Mouse (Mus musculus) cerebellum, adult 9-11 months (tissue): ENCODE data around the gene S100a11.
"Not testable (repeated sequence)": the region's sequence is repeated elsewhere in the genome, so short reads cannot be mapped to it uniquely, and the experiment has no call there.

Experiments used
- DNase-seq: peaks from one replicate; pipeline ENCODE4 v3.0.0; 2022

Gene S100a11

GRCm38 (mm10) chr3:93527300-93527699 lies 7.0 kb downstream of the S100a11 start:
- no peak for DNase-seq

- DNase-seq: no peak
These were observed 8.5 kb downstream of the S100a11 start for GRCm38 (mm10) chr3:93528807-93529206.

GRCm38 (mm10) chr3:93537068-93537576 lies 16.8 kb downstream of the S100a11 start:
- DNase-seq: no peak

- no peak for DNase-seq
These were observed 18.2 kb downstream of the S100a11 start for GRCm38 (mm10) chr3:93538486-93538885.

GRCm38 (mm10) chr3:93541501-93541900 lies 21.2 kb downstream of the S100a11 start:
- DNase-seq: no peak

- DNase-seq: not testable (repeated sequence)
These were observed 23.9 kb downstream of the S100a11 start for GRCm38 (mm10) chr3:93544170-93544569.

- peak; percentile 17 for DNase-seq
These were observed 26.9 kb downstream of the S100a11 start for GRCm38 (mm10) chr3:93547099-93547648.

GRCm38 (mm10) chr3:93547749-93548540 lies 27.7 kb downstream of the S100a11 start:
- DNase-seq: no peak

GRCm38 (mm10) chr3:93548541-93549266 lies 28.4 kb downstream of the S100a11 start:
- no peak for DNase-seq

- DNase-seq: no peak
These were observed 29.7 kb downstream of the S100a11 start for GRCm38 (mm10) chr3:93549986-93550385.

GRCm38 (mm10) chr3:93551950-93552901 lies 31.9 kb downstream of the S100a11 start:
- no peak for DNase-seq

- no peak for DNase-seq
These were observed 33.0 kb downstream of the S100a11 start for GRCm38 (mm10) chr3:93553311-93553710.

GRCm38 (mm10) chr3:93553765-93554378 lies 33.6 kb downstream of the S100a11 start:
- DNase-seq: no peak

- no peak for DNase-seq
These were observed 34.2 kb downstream of the S100a11 start for GRCm38 (mm10) chr3:93554379-93554980.

- no peak for DNase-seq
These were observed 34.9 kb downstream of the S100a11 start, which contains the start of gene S100a10 for GRCm38 (mm10) chr3:93554981-93555877. Gene S100a10, plus strand, starts transcription at chr3:93555080.

GRCm38 (mm10) chr3:93555878-93556254 lies 35.6 kb downstream of the S100a11 start:
- no peak for DNase-seq

GRCm38 (mm10) chr3:93556599-93556998 lies 36.3 kb downstream of the S100a11 start:
- no peak for DNase-seq

- no peak for DNase-seq
These were observed 37.2 kb downstream of the S100a11 start for GRCm38 (mm10) chr3:93557471-93557870.

GRCm38 (mm10) chr3:93559961-93560360 lies 39.7 kb downstream of the S100a11 start:
- no peak for DNase-seq

GRCm38 (mm10) chr3:93562372-93562771 lies 42.1 kb downstream of the S100a11 start:
- DNase-seq: no peak
